Mouse (Mus musculus): ENCODE data around the gene Chpt1. TPM values are rescaled to one million over a fixed set of nuclear protein-coding genes. Genes with fewer than 3 reads are reported as not detected.
A peak's percentile ranks its signal among the peaks of the same experiment; 100 is the strongest.

Gene Chpt1
- polyA plus RNA-seq, 1 experiment: 92.9 TPM

DNA sequence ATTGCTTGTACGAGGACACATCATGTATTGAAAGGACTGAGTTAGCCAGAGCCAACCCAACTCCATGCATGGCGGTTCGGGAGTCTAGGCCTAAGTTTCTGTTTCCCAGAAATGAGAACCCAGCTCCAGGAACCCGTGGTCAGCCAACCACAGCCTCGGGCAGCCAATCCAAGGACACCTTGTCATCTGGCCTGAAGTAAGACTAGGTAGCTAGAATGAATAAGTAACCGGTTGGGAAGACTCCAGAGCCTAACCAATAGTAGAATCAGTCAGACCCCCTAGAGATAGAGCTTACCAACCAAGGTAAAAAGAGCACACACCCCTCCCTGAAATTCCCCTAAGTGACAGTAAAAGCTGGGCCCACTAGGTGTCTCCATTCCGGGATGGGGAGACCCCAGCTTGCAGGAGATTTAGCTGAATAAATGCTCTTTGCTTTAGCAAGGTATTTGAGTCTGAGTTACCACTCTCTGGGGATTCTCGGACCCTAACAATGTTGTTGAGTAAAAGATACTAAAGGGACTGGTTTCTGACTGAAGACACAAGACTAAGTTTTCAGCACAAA, 9.8 kb upstream of the Chpt1 start:
- Histone ChIP-seq H3K4me1 (ENCODE audit: control insufficient read depth, insufficient read depth, low read length) (no peaks in the 10 kb centered on the region; the same call in 1 of the 2 replicates), H3K4me3 (ENCODE audit: insufficient read depth, low read length) (no peak overlapping the region), H3K27ac (ENCODE audit: insufficient read depth, low read length) (no peak overlapping the region)
- TF ChIP-seq CTCF (IDR thresholded peaks at IDR 0.05; ENCODE audit: borderline replicate concordance, insufficient read depth, low read length) (no peak), POLR2A (IDR thresholded peaks at IDR 0.05; ENCODE audit: low read depth, low read length) (no peak)

GRCm38 (mm10) chr10:88511355-88511754, 7.5 kb upstream of the Chpt1 start:
- TF ChIP-seq CTCF (IDR thresholded peaks at IDR 0.05; ENCODE audit: borderline replicate concordance, insufficient read depth, low read length) (no peak), POLR2A (IDR thresholded peaks at IDR 0.05; ENCODE audit: low read depth, low read length) (no peak)

DNA sequence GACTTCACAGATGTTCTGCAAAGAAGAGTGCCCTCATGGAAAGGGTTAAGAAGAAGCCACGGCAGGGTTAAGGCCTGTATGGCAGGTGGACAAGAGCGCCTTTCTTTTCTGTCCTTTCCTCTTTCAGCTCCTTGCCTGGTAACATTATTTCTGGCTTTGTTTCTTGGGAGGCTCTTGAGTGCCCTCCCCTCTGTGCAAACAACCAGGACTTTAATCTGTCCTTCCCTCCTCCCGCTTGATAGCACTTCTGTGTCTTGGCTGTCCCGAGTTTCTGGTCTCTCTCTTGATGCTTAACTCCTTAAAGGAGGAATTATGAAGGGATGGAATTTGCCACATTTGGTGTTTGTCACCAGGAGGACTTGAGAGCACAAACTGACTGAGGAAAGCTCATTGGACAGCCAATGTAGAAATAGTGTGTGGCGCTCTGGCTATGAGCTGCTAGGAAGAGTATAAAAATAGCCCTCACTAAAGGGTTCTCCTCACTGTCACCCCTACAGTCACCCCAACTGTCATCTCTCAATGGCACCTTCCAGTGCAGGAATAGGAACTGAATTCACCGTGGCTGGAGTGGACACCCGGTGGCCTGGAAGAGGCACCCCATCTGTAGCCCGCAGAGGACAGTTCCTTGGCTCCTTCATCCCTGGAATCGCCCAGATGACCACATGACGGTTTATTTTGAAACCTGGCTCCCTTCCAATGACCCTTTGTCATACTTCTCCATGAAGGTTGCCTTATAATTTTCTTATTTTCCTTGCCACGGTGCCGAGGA, 6.8 kb upstream of the Chpt1 start:
- Histone ChIP-seq H3K4me1 (ENCODE audit: control insufficient read depth, insufficient read depth, low read length) (no peaks in the 10 kb centered on the region; the same call in 1 of the 2 replicates), H3K27ac (ENCODE audit: insufficient read depth, low read length) (no peak overlapping the region), H3K4me3 (ENCODE audit: insufficient read depth, low read length) (no peak overlapping the region)
- TF ChIP-seq POLR2A (IDR thresholded peaks at IDR 0.05; ENCODE audit: low read depth, low read length) (no peak), CTCF (IDR thresholded peaks at IDR 0.05; ENCODE audit: borderline replicate concordance, insufficient read depth, low read length) (no peak)

More at GRCm38 (mm10) chr10:88511355-88511754, 7.5 kb upstream of the Chpt1 start:
- Histone ChIP-seq H3K4me1 (ENCODE audit: control insufficient read depth, insufficient read depth, low read length) (no peaks in the 10 kb centered on the region; the same call in 1 of the 2 replicates), H3K4me3 (ENCODE audit: insufficient read depth, low read length) (no peak overlapping the region), H3K27ac (ENCODE audit: insufficient read depth, low read length) (no peak overlapping the region)

DNA sequence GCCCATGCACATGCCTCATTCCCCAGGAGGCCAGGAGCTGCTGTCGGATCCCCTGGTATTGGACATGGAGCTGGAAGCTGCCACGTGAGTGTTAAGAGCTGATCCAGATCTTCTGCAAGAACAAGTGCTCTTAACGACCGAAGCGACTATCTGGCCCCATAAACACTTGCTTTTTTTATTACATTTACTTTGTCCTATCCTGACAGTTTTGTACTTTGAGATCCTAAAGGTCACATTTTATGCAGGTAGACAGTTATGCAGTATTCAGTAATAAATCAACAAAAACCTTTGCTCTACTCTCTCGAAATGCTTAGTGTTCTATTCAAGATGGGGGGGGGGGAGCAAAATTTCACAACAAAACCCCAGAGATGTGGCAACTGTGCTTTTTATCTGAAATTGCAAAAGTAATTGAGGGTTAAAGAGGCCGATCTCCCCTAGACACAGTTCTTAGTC, 3.8 kb upstream of the Chpt1 start:
- Histone ChIP-seq H3K4me1 (ENCODE audit: control insufficient read depth, insufficient read depth, low read length) (no peaks in the 10 kb centered on the region; the same call in 1 of the 2 replicates), H3K27ac (ENCODE audit: insufficient read depth, low read length) (no peak overlapping the region), H3K4me3 (ENCODE audit: insufficient read depth, low read length) (no peak overlapping the region)
- TF ChIP-seq POLR2A (IDR thresholded peaks at IDR 0.05; ENCODE audit: low read depth, low read length): no peak
- no peak for TF ChIP-seq CTCF (IDR thresholded peaks at IDR 0.05; ENCODE audit: borderline replicate concordance, insufficient read depth, low read length)

- no peak overlapping the region for H3K27ac ChIP-seq (ENCODE audit: insufficient read depth, low read length)
- H3K4me1 ChIP-seq (ENCODE audit: control insufficient read depth, insufficient read depth, low read length): no peaks in the 10 kb centered on the region; the same call in 1 of the 2 replicates
- TF ChIP-seq CTCF (IDR thresholded peaks at IDR 0.05; ENCODE audit: borderline replicate concordance, insufficient read depth, low read length) (no peak), POLR2A (IDR thresholded peaks at IDR 0.05; ENCODE audit: low read depth, low read length) (no peak)
- H3K4me3 ChIP-seq (ENCODE audit: insufficient read depth, low read length): no peak overlapping the region
Measured at GRCm38 (mm10) chr10:88505256-88505655, 1.4 kb upstream of the Chpt1 start.

DNA sequence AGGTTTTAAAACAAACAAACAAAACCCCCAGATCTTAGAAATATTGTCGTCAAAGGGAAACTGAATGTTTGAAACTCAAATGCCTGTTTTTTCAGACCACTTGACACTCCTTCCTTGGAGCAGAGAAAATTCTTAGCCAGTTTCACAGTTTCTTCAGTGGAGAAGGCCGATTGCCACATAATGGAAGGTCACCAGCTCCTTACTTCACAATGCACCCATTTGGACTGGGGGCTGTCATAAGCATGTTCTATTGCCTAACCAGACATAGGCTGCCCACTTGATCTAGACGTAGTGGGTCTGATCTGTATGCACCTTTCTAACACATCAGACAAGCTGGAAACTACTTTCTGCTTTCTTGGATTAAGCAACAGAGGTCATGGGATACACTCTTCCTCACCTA, 608 bp upstream of the Chpt1 start:
- no peak for TF ChIP-seq CTCF (IDR thresholded peaks at IDR 0.05; ENCODE audit: borderline replicate concordance, insufficient read depth, low read length)
- TF ChIP-seq POLR2A (IDR thresholded peaks at IDR 0.05; ENCODE audit: low read depth, low read length): no peak
- Histone ChIP-seq H3K27ac (ENCODE audit: insufficient read depth, low read length) (no peak overlapping the region; the same call in 1 of the 2 replicates), H3K4me3 (ENCODE audit: insufficient read depth, low read length) (no peak overlapping the region), H3K4me1 (ENCODE audit: control insufficient read depth, insufficient read depth, low read length) (no peaks in the 10 kb centered on the region; the same call in 1 of the 2 replicates)

DNA sequence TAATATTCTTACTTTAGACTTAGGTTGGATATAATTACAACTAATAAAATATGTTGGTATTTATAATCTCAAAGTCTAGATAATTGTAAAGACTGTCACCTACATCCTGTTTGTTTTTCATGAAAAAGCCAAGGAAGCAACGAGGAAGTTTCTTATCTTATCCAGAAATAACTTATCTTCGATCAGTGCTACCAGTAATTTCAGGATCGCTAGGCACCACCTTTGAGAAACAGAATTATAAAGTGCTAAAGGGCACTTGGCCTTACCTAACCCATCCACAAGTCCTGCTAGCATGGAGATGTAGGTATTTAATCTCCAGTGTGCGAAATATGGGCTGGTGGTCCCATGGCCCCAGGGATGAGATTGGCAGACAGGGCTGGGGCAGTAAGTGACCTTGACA, 954 bp downstream of the Chpt1 start:
- no peak for TF ChIP-seq POLR2A (IDR thresholded peaks at IDR 0.05; ENCODE audit: low read depth, low read length)
- no peak for TF ChIP-seq CTCF (IDR thresholded peaks at IDR 0.05; ENCODE audit: borderline replicate concordance, insufficient read depth, low read length)
- no peak overlapping the region for H3K27ac ChIP-seq (ENCODE audit: insufficient read depth, low read length)
- no peaks in the 10 kb centered on the region; the same call in 1 of the 2 replicates for H3K4me1 ChIP-seq (ENCODE audit: control insufficient read depth, insufficient read depth, low read length)
- H3K4me3 ChIP-seq (ENCODE audit: insufficient read depth, low read length): peak overlapping the region; percentile 81

DNA sequence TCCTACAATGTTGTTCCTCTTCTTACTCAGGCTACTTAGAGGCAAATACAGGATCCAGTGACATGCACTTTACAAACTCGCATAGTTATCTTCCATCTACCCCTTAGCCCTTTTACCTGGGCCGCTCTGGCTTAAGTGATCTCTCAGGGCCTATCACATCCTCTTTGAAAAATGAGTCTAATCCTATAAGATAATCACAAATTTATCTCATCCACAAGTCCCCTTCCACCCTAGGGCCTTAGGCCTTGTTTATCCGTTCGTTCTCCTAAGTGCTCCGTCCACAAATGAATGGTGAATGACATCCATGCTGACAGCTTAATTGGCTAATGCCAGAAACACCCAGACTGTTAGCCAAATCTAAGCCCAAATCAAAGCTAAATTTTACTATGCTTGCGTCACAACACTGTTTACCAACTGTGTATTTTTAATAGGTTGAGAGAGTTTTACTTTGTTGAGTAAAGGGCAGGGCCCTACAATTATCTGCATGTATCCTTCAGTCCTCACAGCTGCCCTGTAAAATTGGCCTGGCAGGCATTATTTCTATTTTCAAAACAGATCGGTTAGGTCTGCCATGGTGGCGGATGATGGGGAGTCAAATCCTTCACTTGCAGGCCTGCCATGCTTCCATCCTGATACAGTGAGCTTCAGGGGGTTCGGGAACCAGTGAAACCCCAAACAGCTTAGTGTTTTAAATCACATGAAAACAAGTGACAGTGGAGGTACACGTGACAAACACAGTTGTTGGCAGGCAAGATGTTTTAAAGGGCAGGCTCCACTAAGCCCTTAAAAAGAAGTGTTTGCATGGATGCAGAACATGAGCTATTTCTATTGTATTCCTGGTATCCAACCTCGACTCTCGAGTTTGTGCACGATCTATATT, 1.7 kb downstream of the Chpt1 start:
- Histone ChIP-seq H3K4me1 (ENCODE audit: control insufficient read depth, insufficient read depth, low read length) (no peaks in the 10 kb centered on the region; the same call in 1 of the 2 replicates), H3K4me3 (ENCODE audit: insufficient read depth, low read length) (no peak overlapping the region), H3K27ac (ENCODE audit: insufficient read depth, low read length) (no peak overlapping the region)
- TF ChIP-seq CTCF (IDR thresholded peaks at IDR 0.05; ENCODE audit: borderline replicate concordance, insufficient read depth, low read length) (no peak), POLR2A (IDR thresholded peaks at IDR 0.05; ENCODE audit: low read depth, low read length) (no peak)

DNA sequence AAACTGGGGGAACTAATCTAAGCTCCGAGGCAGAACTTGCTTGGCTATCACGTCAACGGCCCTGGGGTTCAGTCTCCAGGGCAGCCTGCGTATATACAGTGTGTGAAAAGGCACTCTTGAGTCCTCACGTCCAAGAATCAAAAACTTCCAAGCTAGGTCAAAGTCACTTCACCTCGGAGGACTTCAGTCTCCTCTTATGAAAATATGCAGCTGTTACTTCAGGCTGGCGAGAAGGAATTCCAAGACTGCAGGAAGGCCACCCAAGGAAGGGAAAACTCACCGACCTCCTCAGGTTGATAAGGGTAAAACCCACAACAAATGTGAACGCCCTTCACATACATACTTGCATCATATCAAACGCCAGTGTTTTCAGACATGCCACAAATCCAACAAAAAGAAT, 2.5 kb downstream of the Chpt1 start:
- Histone ChIP-seq H3K4me1 (ENCODE audit: control insufficient read depth, insufficient read depth, low read length) (no peaks in the 10 kb centered on the region; the same call in 1 of the 2 replicates), H3K27ac (ENCODE audit: insufficient read depth, low read length) (no peak overlapping the region), H3K4me3 (ENCODE audit: insufficient read depth, low read length) (no peak overlapping the region)
- TF ChIP-seq CTCF (IDR thresholded peaks at IDR 0.05; ENCODE audit: borderline replicate concordance, insufficient read depth, low read length) (no peak), POLR2A (IDR thresholded peaks at IDR 0.05; ENCODE audit: low read depth, low read length) (no peak)

Data from embryonic fibroblast, embryonic 13.5 days (primary cell).